Mouse (Mus musculus): ENCODE data around the gene Olfr657.

DNA sequence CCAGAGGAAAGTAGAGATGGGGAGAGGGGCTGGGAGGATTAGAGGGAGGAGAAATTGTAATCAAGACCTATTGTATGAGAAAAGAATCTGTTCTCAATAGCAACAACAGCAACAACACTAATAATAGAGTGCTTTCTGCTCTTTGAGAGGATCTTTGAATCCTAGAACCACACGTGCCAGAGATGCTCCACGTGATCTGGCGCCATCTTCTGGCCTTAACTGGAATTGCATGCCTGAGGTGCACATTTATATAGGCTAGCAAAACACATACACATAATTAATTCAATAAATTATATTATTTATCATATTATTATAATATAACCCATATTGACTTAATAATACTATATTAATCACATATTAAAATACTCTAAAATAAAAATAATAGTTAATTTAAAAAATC is 21.4 kb upstream of the Olfr657 start:
- peak; percentile 56; the same call in 1 of the 2 replicates for TF ChIP-seq CTCF (IDR thresholded peaks at IDR 0.05; ENCODE audit: borderline replicate concordance, extremely low read depth, insufficient read depth, insufficient read length)
- no peak for TF ChIP-seq POLR2A (IDR thresholded peaks at IDR 0.05; ENCODE audit: borderline replicate concordance, extremely low read depth, insufficient read depth, insufficient read length, poor library complexity, severe bottlenecking)
